Mouse (Mus musculus) MEL-GATA-1-ER (cell line): Measurements from ENCODE around the gene Rdh19.
A peak's percentile ranks its signal among the peaks of the same experiment; 100 is the strongest.
"Not testable (repeated sequence)": the region's sequence is repeated elsewhere in the genome, so short reads cannot be mapped to it uniquely, and the experiment has no call there.

Experiments
- DNase-seq: peaks from one replicate; pipeline ENCODE4 v3.0.0-alpha.2; 2012; ENCODE audit warnings: low read depth; ENCODE audit errors: extremely low read depth

Rdh19 gene

GRCm38 (mm10) chr10:127878262-127879057 is 28.7 kb downstream of the Rdh19 start:
- no peak for DNase-seq

DNA sequence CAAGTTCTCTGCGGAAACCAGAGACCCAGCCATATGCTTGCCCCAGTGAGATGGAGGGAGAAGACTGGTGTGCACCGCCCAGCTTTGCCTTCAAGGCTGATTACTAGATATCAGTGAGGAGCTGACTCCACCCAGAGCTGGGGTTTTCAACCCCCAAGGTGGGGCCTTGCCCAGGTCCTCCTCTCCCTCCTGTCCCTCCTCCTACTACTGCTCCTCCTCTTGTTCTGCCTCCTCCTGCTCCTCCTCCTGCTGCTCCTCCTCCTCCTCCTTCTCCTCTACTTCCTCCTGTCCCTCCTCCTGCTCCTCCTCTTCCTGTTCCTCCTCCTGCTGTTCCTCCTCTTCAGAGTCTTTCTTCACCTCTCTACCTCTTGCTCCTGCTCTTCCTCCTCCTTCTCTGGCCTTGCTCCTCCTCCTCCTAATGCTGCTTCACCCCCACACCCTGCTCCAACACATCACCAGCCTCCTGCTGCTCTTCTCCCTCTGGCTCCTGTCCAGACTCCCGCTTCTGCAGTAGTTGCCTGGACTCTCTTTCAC is 29.5 kb downstream of the Rdh19 start:
- peak; percentile 94 for DNase-seq

GRCm38 (mm10) chr10:127881041-127881440 is 31.3 kb downstream of the Rdh19 start:
- DNase-seq, result no peak

DNA sequence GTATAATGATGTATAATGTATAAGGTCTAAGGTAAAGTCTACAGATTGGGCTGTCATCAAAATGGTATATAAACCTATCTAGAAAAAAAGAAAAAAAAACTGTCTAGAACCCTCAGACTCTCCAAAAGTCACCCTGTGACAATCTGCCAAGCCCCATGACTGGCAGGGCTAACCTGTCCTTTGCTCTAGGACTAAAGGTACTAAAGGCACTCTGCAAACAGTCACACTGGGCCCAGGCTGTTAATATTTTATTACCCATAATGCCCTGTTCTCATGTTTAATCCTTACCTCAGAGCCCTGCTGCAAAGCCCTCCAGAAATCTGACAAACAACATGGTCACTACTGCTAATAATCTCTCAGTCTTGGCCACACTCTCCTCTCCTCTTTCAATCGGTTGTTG is 36.8 kb downstream of the Rdh19 start:
- DNase-seq, result no peak

DNA sequence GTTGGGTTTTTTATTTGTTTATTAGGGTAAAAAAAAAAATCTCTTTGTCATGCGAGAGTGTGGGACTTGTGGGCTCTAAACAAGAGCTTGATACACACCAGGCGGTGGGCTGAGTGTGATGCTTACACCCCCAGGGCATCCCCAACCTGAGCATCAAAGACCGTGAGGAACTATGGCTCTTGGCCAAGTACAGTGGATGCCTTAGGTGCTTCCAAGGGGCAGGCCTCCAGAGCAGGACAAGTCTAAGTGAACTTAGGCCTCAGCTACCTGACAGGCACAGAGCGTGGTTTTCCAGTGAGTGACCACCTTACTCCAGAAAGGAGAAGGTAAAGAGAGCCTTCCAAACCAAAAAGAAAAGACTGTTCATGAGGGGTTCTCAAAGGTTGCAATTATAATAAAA is 37.2 kb downstream of the Rdh19 start:
- DNase-seq, result no peak

GRCm38 (mm10) chr10:127888605-127889004 is 38.9 kb downstream of the Rdh19 start, which contains the start of gene Rdh7:
Gene Rdh7 (minus strand): TSS chr10:127888817.
- DNase-seq, result no peak

DNA sequence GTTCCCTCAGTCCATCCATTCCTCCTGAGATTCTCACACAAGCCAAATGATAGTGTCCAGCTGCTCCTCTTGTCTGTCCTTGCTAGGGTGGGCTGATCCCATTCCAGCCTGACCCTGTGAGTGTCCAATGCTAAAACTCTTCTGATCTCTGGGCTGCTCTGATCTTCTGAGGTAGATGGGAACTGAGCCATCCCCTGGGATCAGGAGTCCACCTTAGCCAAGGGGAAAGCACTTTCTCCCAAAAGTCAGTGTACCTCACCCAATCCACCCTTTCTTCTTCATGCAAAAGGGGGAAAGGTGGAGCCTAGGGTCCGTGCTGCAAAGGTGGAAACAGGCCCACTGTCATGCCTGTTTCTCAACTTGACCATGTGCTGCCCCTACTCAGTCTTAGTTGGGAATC is 41.8 kb downstream of the Rdh19 start:
- DNase-seq, result no peak

- not testable (repeated sequence) for DNase-seq
Measured at GRCm38 (mm10) chr10:127893163-127894022, 43.7 kb downstream of the Rdh19 start.

DNA sequence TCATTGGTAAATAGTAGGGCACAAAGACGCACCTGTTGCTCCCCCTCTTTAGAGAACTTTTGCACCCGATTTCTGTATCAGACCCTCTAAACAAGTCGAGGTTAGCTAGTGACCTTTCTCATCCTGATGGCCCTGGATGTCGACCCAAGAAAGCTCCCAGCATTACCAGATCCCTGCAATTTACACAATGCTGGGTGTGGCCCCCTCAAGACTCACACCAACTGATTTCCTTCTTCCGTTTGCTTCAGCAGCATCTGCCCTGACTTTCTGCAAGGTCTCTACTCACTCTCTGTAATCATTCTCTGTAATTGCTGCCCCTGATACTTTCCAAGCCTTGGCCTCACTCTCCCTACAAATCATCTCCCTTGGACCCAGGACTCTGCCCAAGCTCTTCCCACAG is 47.0 kb downstream of the Rdh19 start:
- no peak for DNase-seq

- no peak for DNase-seq
Measured at GRCm38 (mm10) chr10:127897506-127897905, 47.8 kb downstream of the Rdh19 start.

DNA sequence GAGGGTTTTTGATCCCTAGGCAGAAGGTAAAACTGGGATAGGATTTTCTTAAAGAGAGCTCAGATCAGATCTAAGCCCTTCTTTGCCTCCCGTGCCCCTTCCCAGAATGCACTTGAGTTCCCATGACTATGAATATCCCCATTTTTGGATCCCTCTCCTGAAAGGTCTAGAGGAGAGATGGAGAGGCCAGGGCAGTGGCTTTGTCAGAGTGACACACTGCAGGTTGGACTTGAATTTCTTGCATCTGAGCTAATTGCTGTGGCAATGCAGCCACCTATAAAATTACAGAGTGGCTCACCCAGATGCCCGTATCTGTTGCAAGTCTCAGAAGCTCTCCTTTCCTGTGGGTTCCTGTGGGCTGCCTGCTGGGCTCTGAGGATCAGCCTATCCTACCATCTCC is 48.5 kb downstream of the Rdh19 start, which contains the start of gene Sdr9c7:
Sdr9c7 (plus strand) TSS at position 301 of the 400 bp plus-strand sequence.
- DNase-seq, result no peak

DNA sequence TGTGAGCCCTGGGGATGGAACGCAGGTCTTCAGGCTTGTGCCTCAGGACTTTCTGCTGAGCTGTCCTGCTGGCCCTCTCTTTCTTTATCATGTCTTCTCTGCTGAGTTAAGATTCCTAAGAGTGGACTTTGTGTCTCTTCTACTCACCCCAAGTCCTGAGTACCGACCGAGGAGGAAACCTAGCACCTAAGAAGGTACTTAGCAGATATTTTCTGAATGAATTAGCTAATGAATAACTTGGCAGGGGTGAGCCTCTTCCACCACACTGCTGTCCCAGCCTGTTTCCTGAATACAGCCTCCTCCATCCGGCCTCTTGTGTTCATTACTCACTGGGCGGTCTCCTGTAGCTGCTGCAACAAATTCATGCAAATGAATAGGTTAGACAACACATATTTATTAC is 50.1 kb downstream of the Rdh19 start:
- no peak for DNase-seq

DNA sequence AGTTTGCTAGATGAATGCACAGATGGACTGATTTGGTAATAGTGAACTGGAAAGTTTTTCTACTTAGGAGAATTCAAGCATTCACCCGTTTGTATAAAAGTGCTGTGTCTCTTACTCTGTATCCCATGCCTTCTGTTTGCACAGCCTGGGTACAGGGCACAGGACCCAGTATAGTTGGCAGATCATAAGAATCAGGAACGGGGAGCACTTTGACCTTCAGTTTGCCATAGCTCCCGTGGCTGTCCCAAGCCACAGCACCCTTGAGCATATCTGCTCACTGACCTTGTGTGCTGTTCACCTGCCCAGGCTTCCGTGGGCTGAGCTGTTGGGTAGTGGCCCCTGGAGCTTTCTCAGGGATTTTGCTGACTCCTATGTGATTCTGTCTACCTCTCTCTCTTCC is 52.0 kb downstream of the Rdh19 start:
- no peak for DNase-seq

- DNase-seq, result no peak
Measured at GRCm38 (mm10) chr10:127903116-127903515, 53.4 kb downstream of the Rdh19 start.

DNA sequence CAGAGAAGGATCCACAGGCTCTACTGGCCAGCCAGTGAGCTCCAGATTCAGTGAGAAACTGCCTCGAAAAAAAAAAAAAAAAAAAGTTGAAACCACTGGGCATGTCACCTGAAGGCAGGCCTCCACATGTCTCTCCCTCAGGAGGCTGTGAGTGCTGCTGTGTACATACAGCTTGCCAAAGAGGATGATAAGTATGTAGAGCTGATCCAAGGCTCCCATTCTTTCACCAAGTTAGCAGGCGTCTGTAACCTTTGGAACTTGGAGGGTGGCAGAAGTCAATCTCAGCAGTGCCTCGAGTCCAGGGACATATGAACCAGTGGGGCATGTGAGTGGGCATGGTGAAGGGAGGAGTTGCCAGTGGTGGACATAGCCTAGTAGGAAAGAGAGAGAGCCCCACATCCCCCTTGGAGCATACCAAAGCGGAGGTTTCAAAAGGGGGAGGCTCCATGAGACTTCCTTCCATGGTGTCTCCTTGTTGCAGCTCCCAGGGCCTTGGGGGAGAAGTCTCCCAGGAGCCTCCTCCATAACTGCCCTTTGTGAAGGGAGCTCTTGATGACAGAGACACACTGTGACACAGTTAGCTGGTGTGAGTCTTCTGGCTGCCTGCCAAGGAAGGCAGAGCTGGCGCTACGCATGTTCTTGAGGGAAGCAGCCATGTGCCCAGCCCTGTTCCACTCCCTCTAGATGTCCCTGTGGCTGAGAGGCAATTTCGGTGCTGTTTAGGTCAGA is 55.2 kb downstream of the Rdh19 start:
- no peak for DNase-seq

DNA sequence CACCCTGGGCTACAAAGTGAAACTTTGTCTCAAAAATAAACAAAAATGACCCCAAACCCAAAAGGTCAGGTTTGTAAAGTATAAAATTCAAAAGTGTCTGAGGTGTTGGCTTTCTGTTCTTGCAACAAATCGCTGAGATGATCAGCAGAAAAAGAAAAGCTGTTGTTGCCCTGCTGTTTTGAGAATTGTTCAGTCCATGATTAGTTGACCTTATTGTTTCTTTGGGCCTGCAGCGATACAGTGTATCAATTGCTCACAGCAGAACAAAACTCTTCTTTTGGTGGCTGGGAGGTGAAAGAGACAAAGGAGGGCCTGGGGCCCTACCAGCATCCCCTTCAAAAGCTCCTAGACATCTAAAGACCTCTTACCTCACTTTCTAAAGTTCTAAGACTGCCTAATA is 56.4 kb downstream of the Rdh19 start:
- DNase-seq, result no peak

DNA sequence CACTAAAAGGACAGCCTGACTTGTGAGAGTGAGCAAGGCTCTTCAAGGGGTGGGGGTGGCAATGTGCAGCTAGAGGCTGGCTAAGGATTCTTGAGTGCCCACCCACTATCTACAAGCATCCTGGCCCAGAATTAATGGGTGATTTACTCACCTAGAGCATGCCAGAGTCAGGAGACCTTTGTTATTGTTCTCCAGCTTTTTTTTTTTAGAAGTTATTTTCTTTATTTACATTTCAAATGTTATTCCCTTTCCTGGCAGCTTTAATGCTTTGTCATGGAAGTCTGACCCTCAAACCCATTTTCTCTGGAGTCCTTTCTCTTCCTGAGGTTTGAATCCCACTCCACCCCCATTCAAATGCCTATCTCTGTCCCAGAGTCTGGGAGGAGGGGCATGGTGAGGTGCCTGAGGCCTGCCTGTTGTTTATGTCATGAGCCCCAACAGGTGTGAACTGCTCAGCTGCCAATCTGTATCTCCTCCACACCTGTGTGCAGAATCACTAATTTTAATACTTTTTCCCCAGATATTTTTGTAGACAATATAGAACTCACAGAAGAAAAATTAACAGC is 57.7 kb downstream of the Rdh19 start:
- no peak for DNase-seq
